Mouse (Mus musculus) embryonic facial prominence, embryonic 11.5 days (tissue): ENCODE measurements around the gene Orm3. TPM values are rescaled to one million over a fixed set of nuclear protein-coding genes. Genes with fewer than 3 reads are reported as not detected.

Experiments
- ATAC-seq: fragments of 200-750 bp; cut with Nextera tagmentation; replicated peaks from 2 replicates; pipeline ENCODE4 v1.8.0; 2017; ENCODE audit warnings: low read depth; ENCODE audit not compliant: insufficient number of reproducible peaks, low FRiP score, low TSS enrichment
- DNase-seq: peaks from one replicate; pipeline ENCODE4 v3.0.0-alpha.2; 2015; ENCODE audit warnings: low spot score
- H3K27ac ChIP-seq: fragments of 300-500 bp; sonication (generic); replicated peaks from 2 replicates; pipeline ENCODE4 v1.5.1; 2014; ENCODE audit warnings: mild to moderate bottlenecking, low read depth, low read length, control low read depth
- H3K27me3 ChIP-seq: fragments of 300-500 bp; sonication (generic); 2 replicates; pipeline ENCODE4 v1.6.1; 2014; ENCODE audit warnings: mild to moderate bottlenecking, low read length, moderate library complexity, mixed read lengths; ENCODE audit not compliant: control insufficient read depth, insufficient read depth
- H3K36me3 ChIP-seq: fragments of 300-500 bp; sonication (generic); replicated peaks from 2 replicates; pipeline ENCODE4 v1.6.1; 2014; ENCODE audit warnings: low read depth, mild to moderate bottlenecking, low read length, moderate library complexity, mixed read lengths; ENCODE audit not compliant: control insufficient read depth, insufficient read depth
- H3K4me1 ChIP-seq: fragments of 300-500 bp; sonication (generic); 2 replicates; pipeline ENCODE4 v1.6.1; 2014; ENCODE audit warnings: low read length, mixed read lengths; ENCODE audit not compliant: control insufficient read depth, insufficient read depth
- H3K4me2 ChIP-seq: fragments of 300-500 bp; sonication (generic); 2 replicates; pipeline ENCODE4 v1.6.1; 2014; ENCODE audit warnings: low read depth, mild to moderate bottlenecking, control low read depth, low read length, moderate library complexity
- H3K4me3 ChIP-seq: fragments of 300-500 bp; sonication (generic); 2 replicates; pipeline ENCODE4 v1.5.1; 2014; ENCODE audit warnings: low read depth, low read length, control low read depth
- H3K9ac ChIP-seq: fragments of 300-500 bp; sonication (generic); replicated peaks from 2 replicates; pipeline ENCODE4 v1.6.1; 2014; ENCODE audit warnings: mild to moderate bottlenecking, control low read depth, low read length
- H3K9me3 ChIP-seq: fragments of 300-500 bp; sonication (generic); replicated peaks from 2 replicates; pipeline ENCODE4 v1.6.1; 2016; ENCODE audit warnings: mild to moderate bottlenecking, low read length, inconsistent platforms, mixed read lengths; ENCODE audit not compliant: control insufficient read depth
- WGBS: fragments of 180-500 bp; shearing (Covaris S2); extraction: QIAGEN DNeasy Blood & Tissue Kit; methylation state at CpG from one replicate; pipeline ENCODE4 v1.1.7; 2014; 5-methylcytosine and 5-hydroxymethylcytosine counted together
- polyA plus RNA-seq: library from polyadenylated mRNA; unstranded; fragments of >200 nt; fragmentation: Nextera tagmentation; extraction: Ambion mirVana; gene quantifications from 2 replicates; pipeline ENCODE4 v1.2.1, GENCODE M21; 2014

Orm3 gene
- polyA plus RNA-seq, 1 experiment from 2014 or later = not detected

- DNase-seq (no peak), ATAC-seq (no peak)
- no peak overlapping the region for H3K9ac ChIP-seq
- 90% methylated on average over 11 of the region's 11 CpGs for WGBS
- H3K4me3 ChIP-seq = no peak overlapping the region
- no peaks in the 10 kb centered on the region for H3K4me1 ChIP-seq
- no peaks in the 10 kb centered on the region; the same call in 1 of the 2 replicates for H3K36me3 ChIP-seq
- no peak overlapping the region for H3K4me2 ChIP-seq
- no peaks in the 10 kb centered on the region for H3K9me3 ChIP-seq
- H3K27me3 ChIP-seq = no peaks in the 10 kb centered on the region
- H3K27ac ChIP-seq = no peak overlapping the region
Measured at GRCm38 (mm10) chr4:63385784-63386183, 29.8 kb downstream of the Orm3 start.

DNA sequence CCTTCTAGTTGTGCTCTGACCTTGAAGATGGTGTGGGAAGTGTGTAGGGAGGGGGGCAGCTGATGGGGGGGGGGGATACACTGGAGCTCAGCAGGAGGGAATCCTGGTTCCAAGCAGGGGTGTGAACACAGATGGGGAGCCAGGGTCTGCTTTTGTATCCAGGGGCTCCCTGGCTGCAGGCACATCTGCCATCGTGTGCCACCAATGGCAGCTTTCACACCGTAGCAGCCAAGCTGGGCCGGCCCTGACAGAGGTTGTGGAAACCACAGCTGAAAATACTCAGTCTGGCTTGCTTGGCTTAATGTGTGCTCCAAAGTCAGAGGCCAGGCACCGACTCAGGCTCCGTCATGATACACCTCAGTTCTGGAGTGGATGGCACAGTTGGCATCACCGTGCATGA, 32.1 kb downstream of the Orm3 start:
- Histone ChIP-seq H3K9me3 (no peaks in the 10 kb centered on the region), H3K9ac (no peak overlapping the region), H3K4me1 (no peaks in the 10 kb centered on the region), H3K4me3 (no peak overlapping the region), H3K27ac (no peak overlapping the region), H3K27me3 (no peaks in the 10 kb centered on the region), H3K4me2 (no peak overlapping the region), H3K36me3 (no peaks in the 10 kb centered on the region; the same call in 1 of the 2 replicates)
- DNase-seq (no peak), ATAC-seq (no peak)
- WGBS = 88% methylated on average over 6 of the region's 6 CpGs

DNA sequence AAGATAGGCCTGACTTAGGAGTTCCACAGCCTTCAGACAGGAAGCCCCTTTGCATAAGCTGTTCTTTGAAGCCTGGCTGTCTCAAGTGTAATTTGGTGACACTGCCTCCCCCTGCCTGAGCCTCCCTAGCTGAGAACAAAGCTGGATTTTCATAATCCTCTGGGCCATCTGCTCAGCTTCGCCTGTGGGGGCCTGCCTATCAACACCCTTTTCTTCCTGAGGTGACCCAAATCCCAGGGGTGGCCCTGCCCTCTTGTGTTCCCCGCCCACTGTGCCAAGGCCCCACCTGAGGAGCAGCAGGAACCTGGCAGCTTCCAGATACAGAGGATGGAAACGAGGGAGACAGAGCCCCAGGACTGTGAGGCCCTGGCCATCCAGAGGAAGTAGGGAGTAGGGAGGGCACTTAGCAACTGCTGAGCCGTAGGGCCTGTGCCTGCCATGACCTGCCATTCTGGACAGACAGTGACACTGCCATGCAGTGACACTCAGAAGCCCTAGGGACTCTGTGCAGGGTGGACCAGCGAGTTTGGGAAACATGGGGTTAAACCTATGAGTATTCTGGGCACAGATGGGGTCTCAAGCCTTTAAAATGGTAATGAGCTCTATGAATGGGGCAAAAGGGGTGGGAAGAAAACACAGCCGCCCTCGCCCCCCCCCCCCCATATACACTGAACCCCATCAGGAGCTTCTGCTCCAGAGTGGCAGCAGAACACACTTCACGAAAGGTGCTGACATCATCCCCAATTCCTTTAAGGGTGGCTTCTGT, 33.3 kb downstream of the Orm3 start:
- WGBS = 24% methylated on average over 8 of the region's 8 CpGs
- H3K27me3 ChIP-seq = no peaks in the 10 kb centered on the region
- ATAC-seq = peak; percentile 53
- H3K36me3 ChIP-seq = peaks cover 6% of the 10 kb centered on the region; the same call in 1 of the 2 replicates
- H3K9me3 ChIP-seq = no peaks in the 10 kb centered on the region
- no peaks in the 10 kb centered on the region for H3K4me1 ChIP-seq
- H3K27ac ChIP-seq = no peak overlapping the region
- no peak overlapping the region for H3K9ac ChIP-seq
- H3K4me3 ChIP-seq = no peak overlapping the region
- H3K4me2 ChIP-seq = no peak overlapping the region
- no peak for DNase-seq

- H3K9me3 ChIP-seq = no peaks in the 10 kb centered on the region
- no peak overlapping the region for H3K9ac ChIP-seq
- no peak for DNase-seq
- 57% methylated on average over 11 of the region's 11 CpGs for WGBS
- no peak for ATAC-seq
- no peak overlapping the region for H3K4me2 ChIP-seq
- no peak overlapping the region for H3K27ac ChIP-seq
- H3K36me3 ChIP-seq = peaks cover 7% of the 10 kb centered on the region; the same call in 1 of the 2 replicates
- no peaks in the 10 kb centered on the region for H3K27me3 ChIP-seq
- H3K4me1 ChIP-seq = no peaks in the 10 kb centered on the region
- no peak overlapping the region for H3K4me3 ChIP-seq
Measured at GRCm38 (mm10) chr4:63389887-63390528, 34.0 kb downstream of the Orm3 start.

DNA sequence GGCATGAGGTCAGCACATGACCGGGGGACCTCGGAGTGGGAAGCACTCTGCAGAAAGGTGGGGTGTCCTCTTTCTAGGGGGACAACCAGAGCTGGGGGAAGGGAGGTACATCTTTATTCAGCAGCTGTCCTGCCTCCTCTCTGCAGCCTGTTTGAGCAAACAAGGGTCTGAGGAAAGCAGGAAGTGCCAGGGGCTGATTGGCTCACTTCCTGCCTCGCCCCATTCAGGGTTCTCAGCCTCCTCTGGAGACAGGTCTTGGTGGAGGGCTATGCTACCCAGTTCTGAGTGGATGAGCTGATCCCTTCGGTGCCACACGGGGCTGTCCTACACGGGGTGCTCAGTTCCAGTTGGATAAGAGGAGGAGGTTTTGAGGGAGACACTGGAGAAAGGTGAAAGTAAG, 35.4 kb downstream of the Orm3 start:
- H3K9ac ChIP-seq = no peak overlapping the region
- H3K4me2 ChIP-seq = no peak overlapping the region
- 68% methylated on average over 6 of the region's 6 CpGs for WGBS
- peaks cover 7% of the 10 kb centered on the region; the same call in 1 of the 2 replicates for H3K36me3 ChIP-seq
- H3K9me3 ChIP-seq = no peaks in the 10 kb centered on the region
- H3K27ac ChIP-seq = no peak overlapping the region
- ATAC-seq (no peak), DNase-seq (no peak)
- no peaks in the 10 kb centered on the region for H3K27me3 ChIP-seq
- H3K4me1 ChIP-seq = no peaks in the 10 kb centered on the region
- H3K4me3 ChIP-seq = no peak overlapping the region

GRCm38 (mm10) chr4:63397981-63398537, 42.1 kb downstream of the Orm3 start:
- Histone ChIP-seq H3K36me3 (peaks cover 7% of the 10 kb centered on the region; the same call in 1 of the 2 replicates), H3K9me3 (no peaks in the 10 kb centered on the region), H3K9ac (no peak overlapping the region), H3K4me1 (peaks cover 6% of the 10 kb centered on the region), H3K27ac (no peak overlapping the region), H3K4me2 (no peak overlapping the region), H3K27me3 (no peaks in the 10 kb centered on the region), H3K4me3 (no peak overlapping the region)
- 86% methylated on average over 10 of the region's 10 CpGs for WGBS
- ATAC-seq = no peak
- DNase-seq = no peak

GRCm38 (mm10) chr4:63398854-63399609, 43.1 kb downstream of the Orm3 start:
- ATAC-seq = no peak

More at GRCm38 (mm10) chr4:63398854-63399609, 43.1 kb downstream of the Orm3 start:
- H3K4me2 ChIP-seq = no peak overlapping the region
- H3K27me3 ChIP-seq = no peaks in the 10 kb centered on the region
- 58% methylated on average over 11 of the region's 11 CpGs for WGBS
- peaks cover 8% of the 10 kb centered on the region for H3K4me1 ChIP-seq
- H3K36me3 ChIP-seq = peaks cover 4% of the 10 kb centered on the region; the same call in 1 of the 2 replicates
- H3K27ac ChIP-seq = 0 out of 2 replicates have a peak overlapping the region, but pooled peaks have one; percentile 54
- H3K9ac ChIP-seq = no peak overlapping the region
- DNase-seq = no peak
- no peaks in the 10 kb centered on the region for H3K9me3 ChIP-seq
- H3K4me3 ChIP-seq = no peak overlapping the region
